Mouse (Mus musculus): ENCODE measurements around the gene Blmh.
"Not testable (repeated sequence)": the region's sequence is repeated elsewhere in the genome, so short reads cannot be mapped to it uniquely, and the experiment has no call there.

Blmh gene

DNA sequence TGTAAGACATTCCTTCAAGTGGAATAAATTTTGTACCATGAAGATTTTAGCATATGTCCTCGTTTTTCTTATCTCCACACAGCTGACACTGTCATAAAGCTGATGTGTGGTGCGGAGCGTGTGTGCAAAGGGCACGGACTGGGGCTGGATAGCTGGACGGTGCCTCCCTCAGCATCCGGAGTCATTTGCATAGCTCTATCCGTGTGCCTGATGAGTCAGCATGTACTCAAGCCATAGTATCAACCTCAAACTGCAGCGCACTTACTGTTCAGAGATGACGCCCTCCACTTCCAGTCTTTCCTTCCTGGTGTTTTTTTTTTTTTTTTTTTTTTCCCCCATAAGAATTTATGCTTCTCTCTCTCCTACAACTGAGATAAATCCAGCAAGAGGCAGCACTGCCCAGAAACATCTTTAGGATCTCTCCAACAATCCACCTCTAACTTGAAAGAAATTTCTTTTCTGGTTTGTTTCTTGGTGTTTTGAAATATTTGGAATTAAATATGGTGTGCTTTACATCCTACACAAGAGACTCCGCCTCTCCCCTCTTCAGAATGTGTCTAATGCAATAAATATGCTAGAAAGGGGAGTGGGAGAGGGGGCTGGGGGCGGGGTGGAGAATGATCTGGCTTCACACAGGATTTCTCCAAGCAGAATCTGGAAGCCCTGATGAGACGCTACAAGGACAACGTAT lies 7.9 kb upstream of the Blmh start:
- DNase-seq (ENCODE audit: low spot score in 2 of 2): no peak

DNA sequence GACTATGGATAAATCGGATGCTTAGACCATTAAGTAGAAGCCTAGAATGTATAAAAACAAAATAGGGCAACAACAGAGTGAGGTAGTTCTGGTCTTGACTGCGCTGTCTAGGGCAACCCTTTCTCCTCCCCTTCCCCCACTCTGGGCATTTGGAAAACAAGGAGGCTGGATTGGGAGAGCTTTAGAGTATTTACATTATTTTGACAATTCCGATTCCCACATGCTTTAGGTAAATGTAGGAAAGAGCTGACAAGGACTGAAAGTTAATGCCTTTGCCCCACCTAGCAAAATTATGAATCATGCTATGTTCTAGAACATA lies 7.4 kb upstream of the Blmh start:
- DNase-seq (ENCODE audit: low spot score in 2 of 2): no peak

DNA sequence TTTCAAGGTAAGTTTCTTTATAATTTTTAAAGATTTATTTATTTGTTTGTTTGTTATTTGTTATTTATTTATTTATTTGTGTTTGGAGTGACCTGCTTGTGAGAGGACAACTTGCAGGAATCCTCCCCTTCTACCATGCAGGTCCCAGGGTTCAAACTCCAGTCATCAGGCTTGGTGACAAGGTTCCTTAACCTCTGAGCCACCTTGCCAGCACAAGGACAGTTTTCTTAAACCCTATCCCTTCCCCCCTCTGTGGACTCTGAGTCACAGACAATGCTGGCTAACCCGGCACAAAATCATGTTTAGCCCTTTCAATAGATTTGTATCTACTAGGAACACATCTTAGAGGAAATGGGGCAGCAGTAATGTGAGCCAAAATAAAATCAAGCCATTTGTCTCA lies 4.0 kb upstream of the Blmh start:
- no peak for DNase-seq (ENCODE audit: low spot score in 2 of 2)

DNA sequence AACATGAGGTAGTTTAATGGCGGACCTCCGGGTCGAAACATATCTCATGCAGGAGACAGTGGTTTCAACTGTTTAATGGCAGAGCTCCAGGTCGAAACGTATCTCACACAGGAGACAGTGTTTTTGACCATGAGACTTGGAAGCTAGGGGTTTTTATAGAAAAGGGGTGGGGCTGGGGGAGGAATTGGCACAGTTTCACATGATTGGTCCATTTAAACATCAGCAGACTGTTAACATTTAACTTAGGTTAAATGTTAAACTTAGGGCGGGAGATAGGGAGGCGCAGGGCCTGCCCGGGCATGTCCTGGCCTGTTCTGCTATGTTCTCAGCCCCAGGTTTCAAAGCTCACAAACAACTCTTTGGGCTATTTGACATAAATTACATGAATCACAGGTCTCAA lies 4.0 kb downstream of the Blmh start:
- DNase-seq (ENCODE audit: low spot score in 2 of 2): not testable (repeated sequence)

DNA sequence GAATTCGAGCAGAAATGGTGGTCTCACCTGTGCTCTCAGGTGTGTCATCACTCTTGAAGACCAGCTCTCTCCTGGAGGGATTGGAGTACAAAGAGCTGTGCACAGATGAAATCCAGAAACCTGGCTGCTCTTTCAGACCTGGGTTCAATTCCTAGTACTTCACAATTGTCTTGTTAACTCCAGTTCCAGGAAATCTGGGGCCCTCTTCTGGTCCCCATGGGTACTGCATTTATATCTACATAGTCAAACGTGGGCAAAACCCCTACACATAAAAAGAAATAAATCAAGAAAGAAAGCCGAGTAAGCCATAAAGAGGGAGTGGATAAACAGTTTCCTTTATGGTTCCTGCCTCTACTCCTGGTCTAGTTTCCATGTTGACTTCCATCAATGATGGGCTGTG lies 8.6 kb downstream of the Blmh start:
- DNase-seq (ENCODE audit: low spot score in 2 of 2): no peak

DNA sequence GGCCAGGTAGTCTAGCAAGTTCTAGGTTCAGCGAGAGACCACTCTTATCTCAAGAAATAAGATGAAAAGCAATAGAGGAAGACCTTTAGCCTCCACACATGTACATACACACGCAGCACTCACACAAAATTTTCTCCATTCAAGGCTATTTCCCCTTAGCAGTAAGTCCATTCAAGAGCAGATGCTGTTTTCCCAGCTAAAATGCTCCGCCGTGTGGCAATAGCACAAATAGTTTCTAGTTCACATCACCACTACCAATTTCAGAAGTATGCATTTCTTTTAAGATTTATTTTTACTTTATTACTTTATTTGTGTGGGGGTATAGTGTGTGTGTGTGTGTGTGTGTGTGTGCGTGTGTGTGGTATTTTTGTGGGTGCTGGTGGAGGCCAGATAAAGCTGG lies 12.0 kb downstream of the Blmh start:
- no peak for DNase-seq (ENCODE audit: low spot score in 2 of 2)

DNA sequence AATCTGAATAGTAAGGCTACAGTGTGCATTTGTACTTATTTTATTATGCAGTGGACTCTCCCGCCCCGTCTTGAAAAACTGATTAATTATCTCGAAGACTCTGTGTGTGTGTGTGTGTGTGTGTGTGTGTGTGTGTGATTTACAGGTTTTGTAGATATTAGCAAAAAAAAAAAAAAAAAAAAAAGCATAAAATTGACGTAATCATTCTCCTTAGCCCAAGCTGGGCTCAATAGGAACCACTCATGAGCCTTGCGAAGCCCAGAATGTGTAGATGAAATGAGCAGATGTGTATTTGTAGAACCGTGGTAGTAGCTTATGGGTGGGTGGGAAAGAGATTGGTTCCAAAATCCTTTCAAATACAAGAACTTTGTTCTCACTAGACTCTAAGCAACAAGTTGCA lies 20.2 kb downstream of the Blmh start:
- no peak for DNase-seq (ENCODE audit: low spot score in 2 of 2)

DNA sequence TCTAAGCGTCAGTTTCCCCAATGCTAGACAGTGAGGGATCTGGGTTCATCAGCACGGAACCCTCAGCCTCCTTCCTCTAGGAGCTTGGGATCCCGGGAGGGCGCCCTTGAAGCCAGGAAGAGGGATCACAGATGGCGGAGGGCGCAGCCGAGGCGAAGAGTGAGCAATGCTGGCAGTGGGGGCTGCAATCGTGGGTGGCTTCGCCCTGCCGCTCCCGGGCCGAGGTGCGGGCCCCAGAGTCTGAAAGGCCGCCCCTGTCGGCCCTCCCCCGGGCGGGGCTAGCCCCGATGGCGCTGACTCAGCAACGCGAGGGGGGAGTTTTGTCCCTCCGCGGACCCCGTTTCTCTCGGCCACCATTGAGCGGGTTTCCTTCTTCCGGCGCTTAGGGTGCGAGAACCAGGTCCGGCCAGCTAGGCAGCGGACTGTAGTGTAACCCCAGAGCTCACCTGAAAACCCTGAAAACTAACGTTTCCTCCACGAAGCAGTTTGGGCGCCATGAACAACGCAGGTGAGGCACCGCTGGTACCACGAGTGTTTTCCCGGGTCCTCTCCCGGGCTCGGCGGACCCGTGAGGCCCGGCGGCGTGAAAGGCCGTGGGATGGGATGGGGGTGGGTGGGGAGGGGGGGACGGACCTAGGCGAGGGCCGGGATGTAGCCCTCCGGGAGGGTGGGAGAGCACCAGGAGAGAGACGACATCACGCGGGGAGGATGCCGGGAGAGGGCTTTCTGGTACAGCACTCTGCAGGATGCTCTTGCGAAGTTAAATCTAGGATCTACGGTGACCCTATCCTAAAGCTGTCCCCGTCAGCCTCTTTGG lies 21.0 kb downstream of the Blmh start:
- DNase-seq (ENCODE audit: low spot score in 2 of 2): peak; percentile 82 to 90

DNA sequence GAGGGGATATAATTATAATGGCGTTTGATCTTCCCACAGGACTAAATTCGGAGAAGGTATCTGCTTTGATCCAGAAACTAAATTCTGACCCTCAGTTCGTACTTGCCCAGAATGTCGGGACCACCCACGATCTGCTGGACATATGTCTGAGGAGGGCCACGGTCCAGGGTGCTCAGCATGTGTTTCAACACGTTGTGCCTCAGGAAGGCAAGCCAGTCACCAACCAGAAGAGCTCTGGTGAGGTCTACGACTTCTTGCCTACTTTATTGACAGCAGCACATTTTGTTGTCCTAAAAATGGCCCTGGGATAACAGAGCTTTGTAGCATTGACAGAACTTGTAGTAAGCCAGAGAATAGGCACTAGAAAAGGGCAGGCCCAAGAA lies 21.6 kb downstream of the Blmh start:
- DNase-seq (ENCODE audit: low spot score in 2 of 2): no peak

DNA sequence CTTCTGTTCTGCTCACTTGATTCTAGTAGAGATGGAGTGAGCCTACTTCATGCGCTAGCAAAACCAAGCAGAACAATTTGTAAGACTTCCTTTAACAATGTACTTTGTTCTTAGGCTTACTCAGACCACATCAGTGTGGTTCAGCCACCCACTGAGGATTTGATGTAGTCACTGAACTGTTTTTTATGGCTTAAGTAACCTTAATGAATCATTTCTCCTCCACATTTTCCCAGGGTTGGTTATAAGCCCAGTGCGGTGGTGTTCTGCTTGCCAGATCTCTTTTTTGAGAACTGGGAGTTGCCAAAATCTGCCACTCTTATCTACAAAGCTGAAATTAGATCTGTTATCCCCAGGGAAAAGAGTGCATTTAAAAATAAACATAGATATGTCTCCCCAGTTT lies 28.9 kb downstream of the Blmh start:
- no peak for DNase-seq (ENCODE audit: low spot score in 2 of 2)

DNA sequence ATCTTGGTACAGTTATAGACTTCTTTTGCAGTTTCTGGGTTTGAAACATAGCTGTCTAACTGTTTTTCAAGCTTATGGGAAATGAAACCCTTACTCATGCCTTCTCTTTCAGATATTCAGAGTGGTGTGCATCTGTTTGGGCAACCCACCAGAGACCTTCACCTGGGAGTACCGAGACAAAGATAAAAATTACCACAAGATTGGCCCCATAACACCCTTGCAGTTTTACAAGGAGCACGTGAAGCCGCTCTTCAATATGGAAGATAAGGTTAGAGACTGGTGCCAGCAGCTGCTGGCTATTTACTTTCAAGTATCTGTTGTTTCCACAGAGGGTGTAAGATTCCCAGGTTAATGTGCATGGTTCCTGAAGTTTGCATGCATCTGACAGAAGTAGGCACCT lies 41.1 kb downstream of the Blmh start:
- DNase-seq (ENCODE audit: low spot score in 2 of 2): no peak

DNA sequence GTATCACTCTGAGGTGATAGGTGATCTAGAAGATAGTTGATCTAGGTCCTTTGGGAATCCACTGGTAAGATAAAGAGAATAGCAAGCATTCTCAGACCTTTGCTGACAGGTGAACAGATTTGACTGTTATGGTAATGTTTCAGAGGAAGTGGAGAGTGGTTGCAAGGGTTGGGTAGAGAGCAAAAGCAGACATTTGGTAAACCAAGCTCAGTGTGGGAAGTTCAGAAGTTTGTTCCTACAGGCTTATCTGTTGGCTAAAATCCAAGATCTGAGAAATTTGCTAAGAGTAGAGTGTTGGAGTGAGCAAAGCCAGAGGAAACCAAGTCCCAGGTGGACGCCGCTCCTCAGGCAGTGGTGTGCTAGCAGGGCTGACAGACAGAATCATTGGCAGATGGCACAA lies 45.7 kb downstream of the Blmh start:
- no peak for DNase-seq (ENCODE audit: low spot score in 2 of 2)

DNA sequence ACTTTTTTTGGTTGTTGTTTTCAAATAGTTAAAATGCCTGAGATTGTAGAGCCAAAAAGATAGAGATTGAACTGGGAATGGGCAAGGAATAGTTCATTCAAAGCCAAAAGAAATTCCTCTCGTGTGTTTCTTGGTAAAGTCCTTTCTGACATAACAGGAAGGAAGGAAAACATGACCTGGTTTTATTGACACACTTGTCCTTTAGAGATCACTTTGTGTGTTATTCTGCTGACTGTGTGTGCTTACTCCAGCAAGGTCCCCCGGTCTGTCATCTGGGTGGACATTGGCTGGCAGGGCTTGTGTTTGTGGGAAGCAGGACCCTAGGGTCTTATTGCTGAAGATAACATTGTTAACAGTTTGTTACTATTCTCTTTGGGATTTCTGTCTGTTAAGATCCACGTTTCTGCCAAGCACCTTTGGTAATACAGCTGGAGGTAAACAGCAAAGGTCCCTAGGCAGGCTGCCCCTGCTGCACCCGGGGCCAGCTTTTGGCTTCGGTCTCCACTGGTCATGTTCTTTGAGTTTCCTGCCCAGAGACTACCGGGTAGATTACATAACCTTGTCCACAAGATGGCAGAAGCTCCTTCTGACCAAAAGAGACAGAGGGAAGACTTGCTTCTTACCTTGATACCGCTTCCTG lies 50.2 kb downstream of the Blmh start:
- no peak for DNase-seq (ENCODE audit: low spot score in 2 of 2)

DNA sequence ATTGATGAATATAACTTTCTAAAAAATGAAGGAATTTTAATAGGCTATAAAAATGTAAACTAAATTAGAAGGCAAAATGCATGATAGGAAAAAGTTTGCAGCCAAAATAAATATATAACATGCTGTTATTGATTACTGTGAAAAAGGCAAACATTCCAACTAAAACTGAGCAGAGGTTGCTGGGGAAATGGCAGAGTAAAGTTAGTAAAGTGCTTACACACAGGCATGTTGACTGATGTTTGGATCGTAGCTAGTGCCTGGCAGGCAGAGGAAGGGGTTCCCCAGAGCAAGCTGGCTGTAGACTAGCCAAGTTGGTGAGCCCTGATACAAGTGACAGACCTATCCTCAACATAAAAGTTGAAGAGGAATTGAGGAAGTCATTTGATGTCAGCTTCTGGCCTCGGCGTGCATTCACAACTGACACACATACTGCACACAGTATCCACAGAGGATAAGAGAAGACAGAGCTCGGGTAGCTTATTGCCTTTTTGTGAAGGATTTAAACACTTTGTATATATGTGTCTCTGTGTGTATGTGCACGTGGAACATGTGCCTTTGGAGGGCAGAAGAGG lies 57.0 kb downstream of the Blmh start:
- DNase-seq (ENCODE audit: low spot score in 2 of 2): no peak

DNA sequence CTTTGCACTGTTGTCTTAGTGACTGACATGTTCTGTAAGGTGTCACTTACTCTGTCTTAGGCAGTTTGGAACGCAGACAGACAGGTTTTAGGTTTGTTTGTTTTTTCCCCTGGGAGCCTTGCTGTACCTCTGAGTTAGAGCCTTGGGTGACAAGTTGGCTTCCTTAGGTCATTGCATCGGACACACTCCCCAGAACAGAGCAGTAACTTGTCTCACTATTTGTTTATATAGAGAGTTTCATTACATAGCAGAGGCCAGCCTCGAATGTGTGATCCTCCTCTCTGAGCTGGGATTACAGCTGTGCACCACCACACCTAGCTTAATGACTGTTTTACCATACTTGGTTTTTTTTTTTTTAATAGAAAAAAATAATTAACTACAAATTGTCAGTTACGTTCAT lies 57.8 kb downstream of the Blmh start:
- no peak for DNase-seq (ENCODE audit: low spot score in 2 of 2)

DNA sequence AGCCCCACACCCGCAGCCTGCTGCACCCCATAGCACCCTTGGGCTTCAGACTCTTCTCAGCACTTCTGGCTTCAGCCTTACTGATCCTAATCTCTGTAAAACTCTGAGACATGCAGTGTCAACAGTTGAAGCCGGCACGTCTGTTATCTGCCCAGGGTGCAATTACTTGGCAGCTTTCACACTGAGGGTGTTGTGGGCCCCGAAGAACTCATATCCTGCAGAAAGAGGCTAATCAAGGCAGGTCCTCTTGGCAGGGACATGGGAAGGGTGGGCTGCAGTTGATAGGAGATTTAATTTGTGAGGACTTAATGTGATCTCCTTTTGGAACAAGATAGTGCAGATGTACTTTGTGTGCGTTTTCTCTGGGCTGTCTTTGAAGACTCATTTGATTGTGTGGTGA lies 59.0 kb downstream of the Blmh start:
- no peak for DNase-seq (ENCODE audit: low spot score in 2 of 2)

DNA sequence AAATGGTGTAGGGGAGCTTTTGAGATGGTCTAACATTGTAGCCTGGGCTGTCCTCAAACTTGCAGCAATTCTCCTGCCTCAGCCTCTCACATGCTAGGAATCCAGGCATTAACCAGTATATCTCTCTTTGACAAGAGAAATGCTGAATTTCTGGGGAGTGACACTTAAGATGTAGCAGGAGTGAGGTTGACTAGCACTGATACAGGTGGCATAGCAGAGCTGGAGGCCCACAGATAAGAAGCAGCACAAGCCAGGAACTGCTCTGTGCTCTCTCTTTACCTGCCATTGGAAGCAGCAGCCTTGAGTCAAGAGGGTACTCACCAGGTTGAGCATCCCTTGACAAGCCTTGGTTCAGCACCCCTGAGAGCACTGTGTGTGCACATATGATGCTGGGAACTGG lies 59.6 kb downstream of the Blmh start:
- no peak for DNase-seq (ENCODE audit: low spot score in 2 of 2)

DNA sequence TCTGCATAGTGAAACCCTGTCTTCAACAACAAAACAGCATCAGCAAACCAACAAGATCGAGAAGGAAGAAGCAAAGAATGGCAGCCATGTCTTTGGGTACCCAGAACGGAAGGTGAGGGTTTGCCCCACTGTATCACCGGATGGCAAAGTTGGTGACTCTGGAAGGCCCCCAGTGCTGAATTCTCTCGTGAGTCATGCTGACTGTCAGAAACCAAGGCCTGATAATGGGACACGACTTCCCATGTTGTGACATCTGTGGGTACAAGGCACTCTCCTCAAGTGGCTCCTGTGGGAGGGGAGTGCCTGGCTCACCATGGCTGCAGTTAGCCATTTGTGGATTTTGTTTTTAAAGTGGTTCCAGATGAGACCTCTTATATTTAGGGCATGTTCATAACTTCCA lies 66.2 kb downstream of the Blmh start:
- no peak for DNase-seq (ENCODE audit: low spot score in 2 of 2)

DNA sequence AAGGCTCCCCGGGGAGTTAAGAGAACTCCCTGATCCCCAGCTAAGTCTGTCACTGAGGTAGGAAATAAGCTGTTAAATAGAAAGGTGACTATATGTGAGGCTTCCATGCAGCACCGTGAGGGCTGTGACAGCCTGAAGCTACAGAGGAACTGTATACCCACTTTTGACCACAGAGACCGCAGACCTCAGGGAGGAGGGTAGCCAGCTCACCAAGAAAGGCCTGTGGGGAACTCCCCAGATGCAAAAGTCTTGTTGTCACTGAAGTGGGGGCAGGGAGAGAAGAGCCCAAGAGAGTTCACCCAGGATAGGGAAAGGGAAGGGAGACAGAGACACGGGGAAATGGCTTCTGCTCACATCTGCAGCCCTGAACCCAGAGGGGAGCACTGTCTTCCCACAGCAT lies 68.3 kb downstream of the Blmh start:
- DNase-seq (ENCODE audit: low spot score in 2 of 2): no peak

DNA sequence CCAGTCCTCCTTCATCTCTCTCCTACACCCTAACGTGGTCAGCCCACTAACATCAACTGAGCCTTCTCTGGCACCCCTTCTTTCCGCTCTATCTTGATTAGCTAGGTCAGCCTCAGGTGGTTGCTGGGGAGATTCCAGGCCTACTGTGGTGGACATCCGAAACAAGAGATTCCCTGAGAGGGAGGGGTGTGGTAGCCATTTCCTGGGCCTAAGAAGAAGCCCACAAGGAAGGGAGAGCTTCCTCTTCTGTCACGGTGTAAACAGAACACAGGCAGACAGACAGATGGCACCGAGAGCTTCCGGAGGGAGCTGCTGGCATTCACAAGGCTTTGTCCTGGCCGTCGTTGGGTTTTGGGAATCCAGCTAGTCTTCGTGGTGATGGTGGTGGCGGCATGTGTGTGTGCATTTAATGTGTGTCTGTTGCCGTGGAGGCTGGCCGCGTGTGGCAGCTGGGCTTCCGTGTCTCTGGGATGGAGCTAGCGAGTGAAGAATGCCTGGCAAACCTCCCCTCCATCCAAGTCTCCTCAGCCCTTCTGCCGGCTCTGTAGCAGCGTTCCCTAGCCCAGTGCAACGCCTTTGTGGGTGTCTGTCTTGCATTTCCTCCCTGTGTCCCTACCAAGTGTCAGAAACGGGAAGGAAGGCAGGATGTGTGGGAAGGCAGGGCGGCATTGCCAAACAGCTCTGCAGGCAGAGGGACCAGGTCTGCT lies 71.5 kb downstream of the Blmh start:
- DNase-seq (ENCODE audit: low spot score in 2 of 2): no peak

DNA sequence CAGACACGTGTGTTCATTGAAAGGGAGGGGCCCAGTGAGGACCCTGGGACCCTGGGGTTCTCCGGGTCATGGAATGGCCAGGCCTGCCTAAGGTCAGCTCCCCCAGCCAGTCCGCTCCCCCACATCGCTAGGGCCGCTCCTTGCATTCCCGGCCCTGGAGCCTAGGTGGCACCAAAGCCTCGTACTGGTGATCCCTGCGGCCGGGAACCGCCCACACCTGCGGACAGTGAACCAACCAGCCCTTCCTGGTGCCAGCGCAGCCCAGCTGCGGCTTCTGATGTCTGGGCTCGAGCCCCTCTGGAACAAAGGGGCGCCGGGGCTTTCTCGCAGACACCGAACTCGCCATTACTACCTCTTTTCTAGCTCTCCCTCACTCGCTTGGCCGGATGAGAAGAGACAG lies 72.7 kb downstream of the Blmh start:
- peak; percentile 52 to 55 for DNase-seq (ENCODE audit: low spot score in 2 of 2)

Measured in frontal cortex, postnatal 25 days (tissue).